Mouse (Mus musculus): ENCODE data around the gene Olfr1222. TPM values are rescaled to one million over a fixed set of nuclear protein-coding genes. Genes with fewer than 3 reads are reported as not detected.
"Not testable (repeated sequence)": the region's sequence is repeated elsewhere in the genome, so short reads cannot be mapped to it uniquely, and the experiment has no call there.

The Olfr1222 gene
- total RNA-seq (2015) (not detected in 2 replicates), total RNA-seq (2017) (not detected in 2 replicates)

DNA sequence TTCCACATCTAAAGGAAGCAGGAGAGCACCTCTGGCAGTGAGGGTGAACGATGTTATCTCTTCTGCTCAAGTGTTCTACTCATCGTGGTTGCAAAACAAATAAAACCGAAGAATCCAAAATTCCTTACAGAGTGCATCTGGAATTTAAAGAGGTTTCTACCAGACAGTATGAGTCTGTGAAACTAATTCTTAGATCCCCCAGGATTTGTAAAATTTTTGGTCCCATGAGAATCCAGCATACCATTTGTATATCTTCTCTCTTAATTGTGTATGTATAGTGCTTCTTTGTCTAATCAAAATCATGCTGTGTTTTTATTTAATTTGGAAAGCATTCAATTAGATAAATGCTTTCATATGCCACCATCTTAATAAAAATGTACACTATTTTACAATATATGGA is at the start of gene Olfr1222:
Gene Olfr1222 (minus strand): TSS at position 101 of the 400 bp plus-strand sequence.
- no peak for ATAC-seq (ENCODE audit: poor library complexity, severe bottlenecking)

DNA sequence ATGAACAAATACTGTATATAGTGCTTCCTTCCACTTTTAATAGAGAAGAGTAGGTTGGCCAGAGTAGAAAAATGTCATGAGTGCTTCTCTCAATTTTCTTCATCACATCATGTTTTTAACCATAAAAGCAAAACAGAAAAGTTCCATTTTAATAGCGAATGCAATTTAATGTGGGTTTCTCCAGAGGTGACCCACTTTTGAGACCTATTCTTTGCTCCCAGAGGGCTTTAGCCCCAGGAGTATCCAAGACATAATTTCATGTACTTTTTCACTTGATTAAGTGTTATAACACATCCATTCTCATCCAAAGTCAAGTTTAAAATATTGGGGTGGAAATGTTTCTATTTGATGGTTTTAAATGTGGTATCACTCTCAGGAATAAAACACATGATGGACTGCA is 41.7 kb upstream of the Olfr1222 start, which contains the start of gene Olfr1225:
Gene Olfr1225 (minus strand): TSS at position 101 of the 400 bp plus-strand sequence.
- ATAC-seq (ENCODE audit: poor library complexity, severe bottlenecking): no peak

DNA sequence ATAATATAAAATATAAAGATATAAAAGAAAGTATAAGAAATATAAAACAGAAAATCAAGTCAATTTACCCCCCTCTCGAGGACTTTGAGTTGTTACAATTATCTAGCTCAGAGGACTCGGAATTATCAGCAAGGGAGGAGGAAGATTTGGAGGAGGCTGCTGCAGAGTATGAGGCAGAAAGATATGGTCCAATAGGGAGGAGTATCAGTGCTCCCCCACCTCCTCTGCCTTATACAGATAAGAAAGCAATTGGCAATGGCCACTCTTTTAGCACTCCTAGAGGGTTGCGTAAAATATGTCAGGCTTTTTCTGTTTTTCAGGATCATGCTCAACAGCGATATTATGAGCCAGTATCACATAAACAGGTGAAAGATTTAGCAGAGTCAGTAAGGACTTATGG is 31.9 kb upstream of the Olfr1222 start:
- not testable (repeated sequence) for ATAC-seq (ENCODE audit: poor library complexity, severe bottlenecking)

DNA sequence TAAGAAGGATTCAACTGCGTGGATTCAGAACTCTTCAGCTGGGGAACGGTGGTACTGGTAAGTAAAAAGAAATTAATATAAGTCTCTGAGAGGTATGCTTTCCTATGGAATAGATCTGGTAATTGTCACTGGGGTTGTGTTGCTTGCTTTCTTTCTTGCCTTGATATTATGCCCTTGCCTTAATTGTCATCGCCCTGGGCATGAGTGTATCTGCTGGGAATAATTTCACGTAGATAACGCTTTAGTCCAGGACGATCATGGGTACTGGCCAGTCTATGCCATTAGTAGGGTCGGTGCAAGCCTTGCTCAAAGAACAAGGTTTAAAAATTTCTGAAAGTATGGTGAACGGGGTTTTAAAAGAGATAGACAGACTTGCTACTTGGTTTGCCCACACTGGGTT is 31.1 kb upstream of the Olfr1222 start, which contains the start of gene Olfr1224-ps1:
Gene Olfr1224-ps1 (minus strand): TSS at position 101 of the 400 bp plus-strand sequence.
- ATAC-seq (ENCODE audit: poor library complexity, severe bottlenecking): not testable (repeated sequence)

DNA sequence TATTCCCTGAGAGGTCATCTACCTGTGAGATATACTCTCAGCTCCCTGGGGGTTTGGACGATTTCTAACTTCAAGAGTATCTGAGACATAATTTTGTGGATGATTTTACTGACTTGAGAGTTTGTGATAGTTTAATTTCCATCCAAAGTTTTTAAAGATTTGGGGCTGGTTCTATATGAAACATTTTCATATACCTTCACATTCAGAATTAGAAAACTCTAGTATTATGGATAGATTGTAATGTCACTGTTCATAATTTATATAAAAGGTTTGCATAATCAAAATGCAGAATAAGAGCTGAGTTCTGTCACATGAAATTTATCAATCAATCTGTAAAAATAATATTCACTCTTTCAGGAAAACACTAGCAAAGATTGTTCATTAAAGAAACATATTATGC is 18.6 kb upstream of the Olfr1222 start, which contains the start of gene Olfr1223:
Gene Olfr1223 (minus strand): TSS at position 101 of the 400 bp plus-strand sequence.
- no peak for ATAC-seq (ENCODE audit: poor library complexity, severe bottlenecking)

DNA sequence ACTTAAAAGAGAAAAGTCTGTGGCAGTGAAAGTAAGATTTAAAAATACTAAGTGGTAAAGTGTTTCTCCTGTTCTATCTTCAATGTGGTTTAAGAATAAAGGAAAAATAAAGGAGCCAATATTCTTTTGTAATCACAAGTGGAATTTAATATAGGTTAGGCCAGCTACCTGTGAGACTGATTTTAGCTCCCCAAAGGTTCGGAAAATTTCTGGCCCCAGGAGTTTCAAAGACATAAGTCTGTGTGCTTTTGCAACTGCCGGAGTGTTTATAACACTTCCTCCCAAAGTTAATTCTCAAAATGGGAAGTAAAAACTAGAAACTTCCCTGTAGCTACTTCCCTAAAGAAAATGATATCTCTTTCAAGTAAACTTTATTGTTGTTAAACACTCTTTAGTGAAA is 15.7 kb downstream of the Olfr1222 start, which contains the start of gene Olfr1221:
Gene Olfr1221 (minus strand): TSS at position 101 of the 400 bp plus-strand sequence.
- ATAC-seq (ENCODE audit: poor library complexity, severe bottlenecking): peak; percentile 18; the same call in 1 of the 2 replicates

DNA sequence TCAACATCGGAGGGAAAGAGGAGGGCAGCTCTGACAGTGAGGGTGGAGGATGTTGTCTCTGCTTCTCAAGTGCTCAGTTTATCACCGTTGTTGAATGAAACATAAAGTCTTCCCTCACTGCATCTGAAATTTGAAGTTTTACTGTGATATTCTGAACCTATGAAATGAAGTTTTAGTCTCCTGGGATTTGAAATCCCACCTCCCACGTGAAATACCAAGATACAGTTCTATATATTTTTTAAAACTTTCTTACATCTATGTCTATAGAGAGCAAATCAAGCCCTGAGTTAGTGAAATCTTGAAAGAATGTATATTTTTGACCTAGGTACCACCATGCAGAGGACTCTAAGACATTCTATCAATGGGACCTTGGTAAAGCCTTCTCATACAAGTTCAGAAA is 26.1 kb downstream of the Olfr1222 start, which contains the start of gene Olfr1220:
Gene Olfr1220 (minus strand): TSS at position 101 of the 400 bp plus-strand sequence.
- no peak for ATAC-seq (ENCODE audit: poor library complexity, severe bottlenecking)

DNA sequence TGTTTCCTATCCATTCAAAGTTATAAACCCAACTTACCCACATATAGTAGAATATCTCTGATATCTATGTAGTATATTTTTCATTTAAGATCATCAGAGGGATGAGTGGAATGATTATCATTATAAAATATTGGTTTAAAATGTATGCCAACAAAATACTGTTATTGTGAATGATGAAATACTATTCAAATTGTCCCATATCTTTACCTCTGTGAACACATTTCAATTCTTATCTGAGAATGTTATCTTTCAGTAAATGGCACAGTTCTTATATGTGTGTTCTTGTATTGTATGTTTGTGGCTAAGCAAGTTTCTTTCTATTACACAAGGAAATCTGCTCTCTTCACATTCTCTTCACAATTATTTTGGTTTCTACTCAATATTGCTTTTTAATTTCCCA is 27.2 kb downstream of the Olfr1222 start:
- no peak for ATAC-seq (ENCODE audit: poor library complexity, severe bottlenecking)

DNA sequence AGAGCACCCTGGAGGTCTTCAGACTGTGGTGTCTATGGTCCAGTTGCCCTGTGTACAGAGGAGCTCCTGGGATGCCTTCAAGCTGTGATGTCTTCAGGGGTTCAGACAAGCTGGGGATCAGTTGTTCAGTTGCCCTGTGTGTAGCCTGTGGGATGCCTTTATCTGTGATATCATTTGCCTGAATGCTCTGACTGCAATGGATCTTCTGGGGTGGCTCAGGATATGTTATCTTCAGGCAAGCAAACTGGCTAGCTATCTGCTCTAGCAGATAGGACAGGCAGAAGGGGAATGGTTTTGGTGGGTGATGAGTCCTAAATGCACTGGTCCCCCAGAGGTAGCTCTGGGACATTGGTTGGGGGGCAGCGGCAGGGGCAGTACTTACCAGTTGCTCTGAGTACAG is 39.0 kb downstream of the Olfr1222 start:
- no peak for ATAC-seq (ENCODE audit: poor library complexity, severe bottlenecking)

DNA sequence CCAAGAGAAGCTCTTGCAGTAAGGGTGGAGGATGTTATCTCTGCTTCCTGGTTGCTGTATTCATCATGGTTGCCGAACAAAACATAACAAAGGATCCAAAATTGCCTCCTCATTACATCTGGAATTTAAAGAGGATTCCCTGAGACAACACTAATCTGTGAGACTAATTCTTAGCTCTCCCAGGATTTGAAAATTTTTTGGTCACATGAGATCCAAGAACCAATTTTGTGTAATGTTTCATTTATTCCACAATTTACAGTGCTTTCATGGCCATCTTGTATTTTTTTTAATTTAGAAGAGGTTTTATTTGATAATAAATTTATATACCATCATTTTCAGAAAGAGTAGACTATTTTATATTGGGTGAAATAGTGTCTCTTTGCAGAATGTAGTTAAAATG is 49.4 kb downstream of the Olfr1222 start, which contains the start of gene Olfr1219:
Gene Olfr1219 (minus strand): TSS at position 101 of the 400 bp plus-strand sequence.
- ATAC-seq (ENCODE audit: poor library complexity, severe bottlenecking): no peak

DNA sequence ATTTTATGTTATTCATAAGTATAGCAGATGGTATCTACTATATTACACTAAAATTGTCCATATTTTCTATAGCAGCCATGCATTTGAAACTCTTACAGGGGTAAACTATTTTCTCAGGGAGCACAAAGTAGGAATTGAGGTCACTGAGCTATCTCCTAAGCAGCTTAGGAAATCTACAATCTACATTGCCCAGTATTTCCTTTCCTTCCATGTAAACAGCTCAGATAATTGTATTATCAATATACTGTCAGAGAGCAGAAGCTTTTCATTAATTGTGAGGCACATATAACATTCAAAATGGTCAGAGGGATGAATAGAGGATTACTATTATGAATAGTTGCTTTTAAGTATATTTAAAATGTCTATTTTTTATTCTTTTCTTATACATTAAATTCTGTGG is 51.4 kb downstream of the Olfr1222 start:
- no peak for ATAC-seq (ENCODE audit: poor library complexity, severe bottlenecking)

Other genes starting within 250 kb of the Olfr1222 start
- not detected in 2 replicates for gene Olfr1208, start 230.7 kb downstream of the Olfr1222 start, total RNA-seq (2015)
- not detected in 2 replicates for gene Olfr1208, start 230.7 kb downstream of the Olfr1222 start, total RNA-seq (2017)
- not detected in 2 replicates for gene Olfr1209, start 217.9 kb downstream of the Olfr1222 start, total RNA-seq (2015)
- gene Olfr1209, start 217.9 kb downstream of the Olfr1222 start, total RNA-seq (2017): not detected in 2 replicates
- not detected in 2 replicates for gene Olfr1211, start 194.9 kb downstream of the Olfr1222 start, total RNA-seq (2015)
- not detected in 2 replicates for gene Olfr1211, start 194.9 kb downstream of the Olfr1222 start, total RNA-seq (2017)
- not detected in 2 replicates for gene Olfr1212, start 179.1 kb downstream of the Olfr1222 start, total RNA-seq (2015)
- not detected in 2 replicates for gene Olfr1212, start 179.1 kb downstream of the Olfr1222 start, total RNA-seq (2017)
- not detected in 2 replicates for gene Gm13762, start 152.8 kb downstream of the Olfr1222 start, total RNA-seq (2015)
- not detected in 2 replicates for gene Gm13762, start 152.8 kb downstream of the Olfr1222 start, total RNA-seq (2017)
- gene Olfr1214, start 140.4 kb downstream of the Olfr1222 start, total RNA-seq (2015): not detected in 2 replicates
- not detected in 2 replicates for gene Olfr1214, start 140.4 kb downstream of the Olfr1222 start, total RNA-seq (2017)
- gene Olfr1215, start 126.1 kb downstream of the Olfr1222 start, total RNA-seq (2015): not detected in 2 replicates
- gene Olfr1215, start 126.1 kb downstream of the Olfr1222 start, total RNA-seq (2017): not detected in 2 replicates
- not detected in 2 replicates for gene Olfr1216, start 114.7 kb downstream of the Olfr1222 start, total RNA-seq (2015)
- not detected in 2 replicates for gene Olfr1216, start 114.7 kb downstream of the Olfr1222 start, total RNA-seq (2017)
- not detected in 2 replicates for gene Olfr1217, start 101.0 kb downstream of the Olfr1222 start, total RNA-seq (2015)
- not detected in 2 replicates for gene Olfr1217, start 101.0 kb downstream of the Olfr1222 start, total RNA-seq (2017)
- gene Olfr1218, start 71.9 kb downstream of the Olfr1222 start, total RNA-seq (2015): not detected in 2 replicates
- not detected in 2 replicates for gene Olfr1218, start 71.9 kb downstream of the Olfr1222 start, total RNA-seq (2017)
- gene Olfr1219, start 49.5 kb downstream of the Olfr1222 start, total RNA-seq (2015): not detected in 2 replicates
- gene Olfr1219, start 49.5 kb downstream of the Olfr1222 start, total RNA-seq (2017): not detected in 2 replicates
- gene Olfr1220, start 26.2 kb downstream of the Olfr1222 start, total RNA-seq (2015): not detected in 2 replicates
- gene Olfr1220, start 26.2 kb downstream of the Olfr1222 start, total RNA-seq (2017): not detected in 2 replicates
- gene Olfr1221, start 15.8 kb downstream of the Olfr1222 start, total RNA-seq (2015): not detected in 2 replicates
- not detected in 2 replicates for gene Olfr1221, start 15.8 kb downstream of the Olfr1222 start, total RNA-seq (2017)
- gene Olfr1223, start 18.5 kb upstream of the Olfr1222 start, total RNA-seq (2015): not detected in 2 replicates
- gene Olfr1223, start 18.5 kb upstream of the Olfr1222 start, total RNA-seq (2017): not detected in 2 replicates
- not detected in 2 replicates for gene Olfr1224-ps1, start 31.0 kb upstream of the Olfr1222 start, total RNA-seq (2015)
- not detected in 2 replicates for gene Olfr1224-ps1, start 31.0 kb upstream of the Olfr1222 start, total RNA-seq (2017)
- not detected in 2 replicates for gene Olfr1225, start 41.6 kb upstream of the Olfr1222 start, total RNA-seq (2015)
- gene Olfr1225, start 41.6 kb upstream of the Olfr1222 start, total RNA-seq (2017): not detected in 2 replicates
- not detected in 2 replicates for gene Olfr1226, start 67.0 kb upstream of the Olfr1222 start, total RNA-seq (2015)
- not detected in 2 replicates for gene Olfr1226, start 67.0 kb upstream of the Olfr1222 start, total RNA-seq (2017)
- not detected in 2 replicates for gene Olfr1228, start 121.0 kb upstream of the Olfr1222 start, total RNA-seq (2015)
- gene Olfr1228, start 121.0 kb upstream of the Olfr1222 start, total RNA-seq (2017): not detected in 2 replicates
- gene Olfr1229, start 155.0 kb upstream of the Olfr1222 start, total RNA-seq (2015): not detected in 2 replicates
- not detected in 2 replicates for gene Olfr1229, start 155.0 kb upstream of the Olfr1222 start, total RNA-seq (2017)
- not detected in 2 replicates for gene Olfr1230, start 164.2 kb upstream of the Olfr1222 start, total RNA-seq (2015)
- gene Olfr1230, start 164.2 kb upstream of the Olfr1222 start, total RNA-seq (2017): not detected in 2 replicates
- gene Olfr1231, start 174.0 kb upstream of the Olfr1222 start, total RNA-seq (2015): not detected in 2 replicates
- not detected in 2 replicates for gene Olfr1231, start 174.0 kb upstream of the Olfr1222 start, total RNA-seq (2017)
- gene Olfr1232, start 196.6 kb upstream of the Olfr1222 start, total RNA-seq (2015): not detected in 2 replicates
- gene Olfr1232, start 196.6 kb upstream of the Olfr1222 start, total RNA-seq (2017): not detected in 2 replicates
- not detected in 2 replicates for gene Olfr1233, start 209.3 kb upstream of the Olfr1222 start, total RNA-seq (2015)
- gene Olfr1233, start 209.3 kb upstream of the Olfr1222 start, total RNA-seq (2017): not detected in 2 replicates
- gene Olfr1234, start 231.8 kb upstream of the Olfr1222 start, total RNA-seq (2015): not detected in 2 replicates
- gene Olfr1234, start 231.8 kb upstream of the Olfr1222 start, total RNA-seq (2017): not detected in 2 replicates

Measured in megakaryocyte, adult 5-6 weeks (primary cell).